Mouse (Mus musculus) naive thymus-derived CD4-positive, alpha-beta T cell, adult 2 months (primary cell): ENCODE results near the gene Oprm1.
"Not testable (repeated sequence)": the region's sequence is repeated elsewhere in the genome, so short reads cannot be mapped to it uniquely, and the experiment has no call there.

Experiments used
- DNase-seq: peaks from one replicate; pipeline ENCODE4 v3.0.0-alpha.2; 2011; ENCODE audit warnings: low read depth

The Oprm1 gene

GRCm38 (mm10) chr10:6758206-6758605 lies at the start of gene Oprm1:
Gene Oprm1, plus strand, starts transcription at chr10:6758506.
- DNase-seq: no peak

GRCm38 (mm10) chr10:6717181-6717948 lies 40.9 kb upstream of the Oprm1 start:
- no peak for DNase-seq

- no peak for DNase-seq
Observed at GRCm38 (mm10) chr10:6723765-6724164, 34.5 kb upstream of the Oprm1 start.

- DNase-seq: no peak
Observed at GRCm38 (mm10) chr10:6728469-6728868, 29.8 kb upstream of the Oprm1 start.

- DNase-seq: no peak
Observed at GRCm38 (mm10) chr10:6753375-6753774, 4.9 kb upstream of the Oprm1 start.

GRCm38 (mm10) chr10:6761287-6761811 lies 3.0 kb downstream of the Oprm1 start, which contains the start of gene Gm10945:
Gene Gm10945, minus strand, starts transcription at chr10:6761761.
- no peak for DNase-seq

GRCm38 (mm10) chr10:6788517-6789237 lies 30.4 kb downstream of the Oprm1 start:
- no peak for DNase-seq

GRCm38 (mm10) chr10:6790226-6790625 lies 31.9 kb downstream of the Oprm1 start:
- no peak for DNase-seq

- DNase-seq: no peak
Observed at GRCm38 (mm10) chr10:6820626-6821025, 62.3 kb downstream of the Oprm1 start.

GRCm38 (mm10) chr10:6842225-6842624 lies 83.9 kb downstream of the Oprm1 start:
- DNase-seq: no peak

- no peak for DNase-seq
Observed at GRCm38 (mm10) chr10:6846283-6846682, 88.0 kb downstream of the Oprm1 start.

- DNase-seq: no peak
Observed at GRCm38 (mm10) chr10:6848162-6848754, 90.0 kb downstream of the Oprm1 start.

- no peak for DNase-seq
Observed at GRCm38 (mm10) chr10:6848834-6849233, 90.5 kb downstream of the Oprm1 start.

GRCm38 (mm10) chr10:6855812-6856211 lies 97.5 kb downstream of the Oprm1 start:
- DNase-seq: no peak

GRCm38 (mm10) chr10:6871418-6872072 lies 113.2 kb downstream of the Oprm1 start:
- DNase-seq: no peak

GRCm38 (mm10) chr10:6873917-6874316 lies 115.6 kb downstream of the Oprm1 start:
- DNase-seq: no peak

GRCm38 (mm10) chr10:6878276-6878881 lies 120.1 kb downstream of the Oprm1 start:
- DNase-seq: no peak

GRCm38 (mm10) chr10:6882041-6882440 lies 123.7 kb downstream of the Oprm1 start:
- DNase-seq: not testable (repeated sequence)

- peak; percentile 81 for DNase-seq
Observed at GRCm38 (mm10) chr10:6885460-6885859, 127.2 kb downstream of the Oprm1 start.

- DNase-seq: no peak
Observed at GRCm38 (mm10) chr10:6889640-6890245, 131.4 kb downstream of the Oprm1 start.

GRCm38 (mm10) chr10:6890348-6891009 lies 132.2 kb downstream of the Oprm1 start:
- DNase-seq: no peak
